Mouse (Mus musculus) embryonic fibroblast, embryonic 13.5 days (primary cell): ENCODE results near the gene Gm19684.
"Not testable (repeated sequence)": the region's sequence is repeated elsewhere in the genome, so short reads cannot be mapped to it uniquely, and the experiment has no call there.

ENCODE experiments used
- CTCF ChIP-seq: IDR thresholded peaks from 2 replicates; pipeline ENCODE4 v1.5.1; 2011; ENCODE audit warnings: mild to moderate bottlenecking, control low read depth, low read length, moderate library complexity, borderline replicate concordance; ENCODE audit not compliant: insufficient read depth
- POLR2A ChIP-seq: IDR thresholded peaks from 2 replicates; pipeline ENCODE4 v1.6.1; 2011; ENCODE audit warnings: low read depth, mild to moderate bottlenecking, control low read depth, low read length, moderate library complexity

DNA sequence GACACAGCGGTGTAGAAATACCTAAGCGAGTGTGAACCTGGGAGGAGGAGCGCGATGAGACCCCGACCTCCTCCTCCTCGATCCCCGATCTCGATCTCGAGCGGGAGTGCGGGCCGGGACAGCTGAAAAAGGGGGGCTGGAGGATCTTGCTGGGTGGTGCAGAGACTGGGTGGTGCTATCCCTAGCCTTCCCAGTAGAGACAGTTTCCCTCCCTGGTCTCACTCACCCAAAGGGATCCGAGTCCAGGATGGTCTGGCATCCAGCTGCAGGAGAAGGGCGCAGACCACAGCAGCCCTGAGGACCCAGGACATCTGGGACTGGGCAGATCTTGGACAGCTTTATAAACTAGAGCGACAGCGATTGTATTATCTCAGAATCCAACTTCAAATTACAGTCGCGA, 639 bp upstream of the Gm19684 start:
- TF ChIP-seq CTCF, POLR2A: not testable (repeated sequence)
